Mouse (Mus musculus): Measurements from ENCODE around the gene Tldc1. TPM values are rescaled to one million over a fixed set of nuclear protein-coding genes. Genes with fewer than 3 reads are reported as not detected.
A peak's percentile ranks its signal among the peaks of the same experiment; 100 is the strongest.

Tldc1 gene
- polyA plus RNA-seq, 1 experiment from 2014 or later: 6.8 TPM

- Histone ChIP-seq H3K9me3 (ENCODE audit: control insufficient read depth, low read length) (no peaks in the 10 kb centered on the region), H3K4me3 (ENCODE audit: low read depth, low read length) (no peak overlapping the region), H3K36me3 (ENCODE audit: control insufficient read depth, insufficient read depth, low read length) (no peaks in the 10 kb centered on the region), H3K27ac (ENCODE audit: low read depth, low read length) (no peak overlapping the region), H3K4me2 (no peak overlapping the region), H3K27me3 (ENCODE audit: control insufficient read depth, insufficient read depth, low read length) (no peaks in the 10 kb centered on the region), H3K4me1 (ENCODE audit: control insufficient read depth, insufficient read depth, low read length) (peaks cover 15% of the 10 kb centered on the region; the same call in 1 of the 2 replicates), H3K9ac (ENCODE audit: low read length) (no peak overlapping the region)
- ATAC-seq (ENCODE audit: low FRiP score) (no peak), DNase-seq (ENCODE audit: low spot score, missing footprints) (no peak)
- 77% methylated on average over 6 of the region's 6 CpGs for WGBS
These were observed 5.4 kb upstream of the Tldc1 start for GRCm38 (mm10) chr8:119783579-119783978.

- Histone ChIP-seq H3K27ac (ENCODE audit: low read depth, low read length) (no peak overlapping the region), H3K4me3 (ENCODE audit: low read depth, low read length) (no peak overlapping the region), H3K4me1 (ENCODE audit: control insufficient read depth, insufficient read depth, low read length) (peaks cover 20% of the 10 kb centered on the region), H3K9ac (ENCODE audit: low read length) (no peak overlapping the region), H3K36me3 (ENCODE audit: control insufficient read depth, insufficient read depth, low read length) (no peaks in the 10 kb centered on the region), H3K27me3 (ENCODE audit: control insufficient read depth, insufficient read depth, low read length) (no peaks in the 10 kb centered on the region), H3K9me3 (ENCODE audit: control insufficient read depth, low read length) (no peaks in the 10 kb centered on the region), H3K4me2 (no peak overlapping the region)
- WGBS: 11% methylated on average over 5 of the region's 5 CpGs
- DNase-seq (ENCODE audit: low spot score, missing footprints) (peak; percentile 93), ATAC-seq (ENCODE audit: low FRiP score) (no peak)
These were observed 4.5 kb upstream of the Tldc1 start for GRCm38 (mm10) chr8:119782715-119783114.

DNA sequence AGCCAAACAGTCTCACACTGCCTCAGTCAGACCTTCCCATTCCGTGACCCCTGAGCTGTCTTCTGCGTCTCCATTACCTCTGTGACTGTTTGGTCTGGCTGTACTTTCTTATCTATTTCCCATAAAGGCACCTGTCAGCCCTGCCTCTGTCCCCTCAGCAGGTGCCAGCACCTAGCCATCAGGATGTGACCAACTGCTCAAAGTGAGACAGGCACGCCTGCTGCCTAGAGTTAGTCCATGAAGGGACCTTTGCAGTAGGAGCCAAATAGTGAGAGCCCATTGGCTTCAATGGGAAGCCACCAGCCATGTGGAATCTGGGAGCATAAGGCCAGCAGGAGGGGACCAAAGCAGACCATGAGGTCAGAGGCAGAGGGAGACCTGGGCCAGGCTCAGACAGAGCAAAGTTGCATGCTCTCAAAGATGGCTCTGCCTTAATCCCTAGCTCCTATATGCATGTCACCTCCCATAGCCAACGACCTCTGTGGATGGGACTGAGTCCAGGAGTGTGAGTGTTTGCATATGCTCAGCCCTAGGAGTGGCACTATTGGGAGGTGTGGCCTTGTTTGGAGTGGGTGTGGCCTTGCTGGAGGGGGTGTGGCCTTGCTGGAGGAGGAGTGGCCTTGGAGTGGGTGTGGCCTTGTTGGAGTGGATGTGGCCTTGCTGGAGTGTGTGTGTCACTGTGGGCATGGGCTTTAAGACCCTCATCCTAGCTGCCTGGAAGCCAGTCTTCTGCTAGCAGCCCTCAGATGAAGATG is 3.0 kb upstream of the Tldc1 start:
- no peak overlapping the region for H3K4me3 ChIP-seq (ENCODE audit: low read depth, low read length)
- H3K4me1 ChIP-seq (ENCODE audit: control insufficient read depth, insufficient read depth, low read length): peaks cover 25% of the 10 kb centered on the region
- H3K27ac ChIP-seq (ENCODE audit: low read depth, low read length): no peak overlapping the region
- H3K27me3 ChIP-seq (ENCODE audit: control insufficient read depth, insufficient read depth, low read length): no peaks in the 10 kb centered on the region
- DNase-seq (ENCODE audit: low spot score, missing footprints) (no peak), ATAC-seq (ENCODE audit: low FRiP score) (no peak)
- no peak overlapping the region for H3K4me2 ChIP-seq
- WGBS: 72% methylated on average over 4 of the region's 4 CpGs
- H3K36me3 ChIP-seq (ENCODE audit: control insufficient read depth, insufficient read depth, low read length): no peaks in the 10 kb centered on the region
- no peak overlapping the region for H3K9ac ChIP-seq (ENCODE audit: low read length)
- H3K9me3 ChIP-seq (ENCODE audit: control insufficient read depth, low read length): no peaks in the 10 kb centered on the region

DNA sequence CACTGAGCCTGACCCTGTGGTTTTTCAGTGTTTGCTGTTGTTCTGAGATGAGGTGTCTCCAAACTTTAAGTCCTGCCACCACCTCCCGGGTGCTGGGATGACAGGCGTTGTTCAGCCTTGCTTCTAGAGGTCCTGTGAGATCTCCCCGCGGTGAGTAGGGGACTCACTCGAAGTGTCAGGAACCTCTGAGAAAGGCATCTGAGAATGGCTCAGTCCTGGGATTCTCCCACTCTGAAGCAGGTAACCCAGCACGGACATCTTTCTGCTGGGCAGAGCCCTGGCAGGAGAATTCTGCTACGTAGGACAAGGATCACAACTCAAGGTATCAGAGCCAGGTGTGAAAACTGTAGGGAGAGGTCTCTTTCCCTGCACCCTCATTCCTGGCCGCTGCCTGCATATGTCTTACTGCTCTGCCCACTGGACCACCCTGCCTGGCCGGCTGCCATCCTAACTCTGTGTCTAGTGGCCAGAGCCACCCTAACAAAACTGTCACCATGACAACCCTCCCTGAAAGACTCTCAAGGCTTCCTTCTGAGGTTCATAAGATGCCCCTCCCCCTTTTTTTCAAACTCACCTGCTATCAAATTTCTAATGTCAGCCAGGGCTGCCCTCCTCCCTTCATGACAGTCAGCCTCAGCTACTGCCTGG is 2.3 kb upstream of the Tldc1 start:
- no peaks in the 10 kb centered on the region for H3K27me3 ChIP-seq (ENCODE audit: control insufficient read depth, insufficient read depth, low read length)
- no peak overlapping the region for H3K9ac ChIP-seq (ENCODE audit: low read length)
- H3K4me2 ChIP-seq: no peak overlapping the region
- no peaks in the 10 kb centered on the region for H3K36me3 ChIP-seq (ENCODE audit: control insufficient read depth, insufficient read depth, low read length)
- peaks cover 19% of the 10 kb centered on the region for H3K4me1 ChIP-seq (ENCODE audit: control insufficient read depth, insufficient read depth, low read length)
- no peaks in the 10 kb centered on the region for H3K9me3 ChIP-seq (ENCODE audit: control insufficient read depth, low read length)
- H3K27ac ChIP-seq (ENCODE audit: low read depth, low read length): no peak overlapping the region
- ATAC-seq (ENCODE audit: low FRiP score) (no peak), DNase-seq (ENCODE audit: low spot score, missing footprints) (no peak)
- H3K4me3 ChIP-seq (ENCODE audit: low read depth, low read length): no peak overlapping the region
- 85% methylated on average over 9 of the region's 9 CpGs for WGBS

DNA sequence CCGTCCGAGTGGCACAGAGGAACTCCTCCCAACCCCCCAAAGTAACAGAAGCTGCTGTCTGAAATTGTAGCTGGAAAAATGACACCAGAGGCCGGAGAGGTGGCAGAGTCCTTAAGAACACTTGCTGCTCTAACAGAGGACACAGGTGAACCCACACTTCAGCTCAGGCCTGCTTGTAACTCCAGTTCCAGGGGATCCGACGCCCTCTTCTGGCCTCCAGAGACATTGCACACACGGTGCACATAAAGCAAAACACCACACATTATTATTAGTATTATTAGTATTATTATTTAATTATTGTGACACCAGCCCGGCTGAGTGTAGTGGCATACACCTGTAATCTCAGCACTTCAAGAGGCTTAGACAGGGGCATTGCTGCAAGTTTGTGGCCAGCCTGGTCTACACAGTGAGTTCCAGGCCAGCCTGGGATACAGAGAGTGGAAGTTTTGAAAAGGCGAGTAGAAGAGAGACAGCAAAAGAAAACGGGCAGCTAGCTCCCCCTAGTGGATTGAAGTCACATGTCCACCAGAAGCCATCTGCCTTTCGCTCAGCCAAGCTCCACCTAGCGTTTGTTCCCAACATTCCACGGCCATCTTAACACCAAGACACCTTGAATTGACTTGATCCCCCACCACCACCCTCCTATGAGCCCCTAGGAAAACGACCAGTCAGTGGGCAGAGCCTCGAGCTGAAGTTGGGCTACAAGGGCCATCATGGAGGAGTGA is 959 bp upstream of the Tldc1 start:
- Histone ChIP-seq H3K27ac (ENCODE audit: low read depth, low read length) (no peak overlapping the region; the same call in 1 of the 2 replicates), H3K9ac (ENCODE audit: low read length) (no peak overlapping the region), H3K4me2 (no peak overlapping the region), H3K4me3 (ENCODE audit: low read depth, low read length) (no peak overlapping the region), H3K27me3 (ENCODE audit: control insufficient read depth, insufficient read depth, low read length) (no peaks in the 10 kb centered on the region), H3K4me1 (ENCODE audit: control insufficient read depth, insufficient read depth, low read length) (peaks cover 17% of the 10 kb centered on the region), H3K36me3 (ENCODE audit: control insufficient read depth, insufficient read depth, low read length) (no peaks in the 10 kb centered on the region), H3K9me3 (ENCODE audit: control insufficient read depth, low read length) (no peaks in the 10 kb centered on the region)
- DNase-seq (ENCODE audit: low spot score, missing footprints) (peak; percentile 96), ATAC-seq (ENCODE audit: low FRiP score) (peak; percentile 17; the same call in 1 of the 2 replicates)
- WGBS: 25% methylated on average over 14 of the region's 14 CpGs

DNA sequence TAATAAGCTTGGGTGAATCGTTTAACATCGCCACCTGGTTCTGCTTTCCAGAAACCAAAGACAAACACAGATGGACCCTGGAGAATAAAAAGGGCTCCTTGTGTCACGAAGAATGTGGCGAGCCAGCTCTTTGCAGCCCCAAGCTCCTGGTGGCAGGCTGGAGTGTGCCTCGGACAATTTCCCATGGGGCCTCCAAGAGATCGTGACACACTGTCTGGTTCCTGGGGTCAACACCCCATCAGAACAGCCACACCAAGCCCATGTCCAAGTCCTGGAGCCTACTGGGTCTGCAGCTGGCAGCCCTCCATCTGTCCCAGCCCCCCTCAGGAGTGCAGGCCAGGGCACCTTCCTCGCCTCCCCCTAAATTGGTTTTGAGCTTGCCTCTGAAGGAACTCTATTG is 451 bp downstream of the Tldc1 start:
- H3K9me3 ChIP-seq (ENCODE audit: control insufficient read depth, low read length): no peaks in the 10 kb centered on the region
- no peak for DNase-seq (ENCODE audit: low spot score, missing footprints)
- H3K4me1 ChIP-seq (ENCODE audit: control insufficient read depth, insufficient read depth, low read length): peaks cover 15% of the 10 kb centered on the region
- no peaks in the 10 kb centered on the region for H3K36me3 ChIP-seq (ENCODE audit: control insufficient read depth, insufficient read depth, low read length)
- peak overlapping the region; percentile 84 for H3K9ac ChIP-seq (ENCODE audit: low read length)
- 25% methylated on average over 7 of the region's 7 CpGs for WGBS
- peak; percentile 33 for ATAC-seq (ENCODE audit: low FRiP score)
- H3K27me3 ChIP-seq (ENCODE audit: control insufficient read depth, insufficient read depth, low read length): no peaks in the 10 kb centered on the region
- H3K27ac ChIP-seq (ENCODE audit: low read depth, low read length): peak overlapping the region; percentile 61
- peak overlapping the region; percentile 93 for H3K4me2 ChIP-seq
- peak overlapping the region; percentile 53 for H3K4me3 ChIP-seq (ENCODE audit: low read depth, low read length)

- Histone ChIP-seq H3K4me2 (no peak overlapping the region; the same call in 1 of the 2 replicates), H3K4me3 (ENCODE audit: low read depth, low read length) (no peak overlapping the region), H3K4me1 (ENCODE audit: control insufficient read depth, insufficient read depth, low read length) (peaks cover 15% of the 10 kb centered on the region), H3K27me3 (ENCODE audit: control insufficient read depth, insufficient read depth, low read length) (no peaks in the 10 kb centered on the region), H3K36me3 (ENCODE audit: control insufficient read depth, insufficient read depth, low read length) (no peaks in the 10 kb centered on the region), H3K9ac (ENCODE audit: low read length) (no peak overlapping the region), H3K27ac (ENCODE audit: low read depth, low read length) (no peak overlapping the region), H3K9me3 (ENCODE audit: control insufficient read depth, low read length) (no peaks in the 10 kb centered on the region)
- ATAC-seq (ENCODE audit: low FRiP score): no peak
- WGBS: 91% methylated on average over 7 of the region's 7 CpGs
- no peak for DNase-seq (ENCODE audit: low spot score, missing footprints)
These were observed 1.5 kb downstream of the Tldc1 start for GRCm38 (mm10) chr8:119776668-119777245.

DNA sequence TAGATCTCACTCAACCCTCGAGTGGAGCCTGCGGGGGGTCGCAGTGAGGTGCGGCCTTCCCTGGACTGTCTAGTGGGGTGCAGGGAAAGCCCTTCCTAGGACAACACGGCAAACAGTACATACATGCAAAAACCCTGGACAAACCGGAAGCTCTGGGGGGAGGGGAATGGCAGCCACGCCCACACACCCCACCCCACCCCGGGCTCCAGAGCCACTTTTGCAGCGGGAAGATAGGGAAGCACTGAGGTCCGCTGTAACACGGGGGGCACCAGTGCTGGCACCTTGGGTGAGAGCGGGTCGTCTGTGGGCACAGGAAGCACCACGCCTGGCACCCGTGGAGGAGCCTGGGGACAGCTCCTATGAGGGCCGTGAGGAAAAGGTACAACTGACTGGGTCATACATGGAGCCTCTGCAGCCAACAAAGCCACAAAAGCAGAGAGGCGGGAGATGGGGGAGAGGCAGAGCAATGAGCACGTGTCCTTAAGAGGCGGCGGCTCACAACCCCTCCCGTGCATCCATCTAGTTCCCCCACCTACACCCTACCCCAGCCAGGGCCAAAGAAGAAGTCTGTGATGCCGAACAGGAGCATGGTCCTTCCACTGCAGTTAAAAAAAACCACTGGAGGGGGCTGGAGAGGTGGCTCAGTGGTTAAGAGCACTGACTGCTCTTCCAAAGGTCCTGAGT is 12.3 kb downstream of the Tldc1 start:
- Histone ChIP-seq H3K27ac (ENCODE audit: low read depth, low read length) (no peak overlapping the region), H3K4me2 (no peak overlapping the region), H3K4me1 (ENCODE audit: control insufficient read depth, insufficient read depth, low read length) (no peaks in the 10 kb centered on the region), H3K9me3 (ENCODE audit: control insufficient read depth, low read length) (no peaks in the 10 kb centered on the region), H3K9ac (ENCODE audit: low read length) (no peak overlapping the region), H3K27me3 (ENCODE audit: control insufficient read depth, insufficient read depth, low read length) (no peaks in the 10 kb centered on the region), H3K4me3 (ENCODE audit: low read depth, low read length) (no peak overlapping the region), H3K36me3 (ENCODE audit: control insufficient read depth, insufficient read depth, low read length) (peaks cover 9% of the 10 kb centered on the region; the same call in 1 of the 2 replicates)
- no peak for DNase-seq (ENCODE audit: low spot score, missing footprints)
- ATAC-seq (ENCODE audit: low FRiP score): no peak
- 87% methylated on average over 22 of the region's 22 CpGs for WGBS
